Mouse (Mus musculus) cortical plate, adult 2 months (tissue): ENCODE measurements at regions not wholly inside any gene's neighbourhood (a gene's known extent, or its start where the extent isn't known, plus 50 kb on each side); places are given as distances from the start of the nearest gene placed in this dataset.

ENCODE experiments used
- CTCF ChIP-seq: fragments of 200-500 bp; IDR thresholded peaks from 2 replicates; pipeline ENCODE4 v1.5.1; 2011; ENCODE audit warnings: mild to moderate bottlenecking, control low read depth, low read length; ENCODE audit not compliant: insufficient read depth; ENCODE audit errors: extremely low read depth
- POLR2A ChIP-seq: fragments of 200-500 bp; IDR thresholded peaks from 2 replicates; pipeline ENCODE4 v1.6.1; 2011; ENCODE audit warnings: mild to moderate bottlenecking, low read length, control low read depth; ENCODE audit not compliant: insufficient read depth; ENCODE audit errors: extremely low read depth

DNA sequence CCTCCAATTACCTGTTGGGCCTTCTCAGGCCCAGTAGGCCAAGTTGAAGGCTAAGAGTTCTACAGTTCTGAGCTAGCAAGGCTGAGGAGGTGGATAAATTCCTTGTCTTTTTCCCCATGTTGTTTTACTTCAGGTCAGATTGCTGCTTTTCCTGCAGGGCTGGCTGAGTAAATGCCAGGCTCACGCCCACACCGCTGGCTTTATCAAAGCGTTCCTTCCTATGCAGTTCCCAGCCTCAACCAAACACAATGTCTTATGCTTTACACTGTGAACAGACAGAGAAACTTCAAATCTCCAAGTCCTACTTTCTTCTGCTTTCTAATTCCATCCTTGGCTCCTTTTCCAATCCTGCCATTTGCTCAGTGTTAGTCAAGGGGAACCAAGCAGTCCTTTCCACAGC, 241.3 kb downstream of the Stim2 start:
- TF ChIP-seq CTCF (no peak), POLR2A (no peak)
